Mouse (Mus musculus) thymus, adult 2 months (tissue): ENCODE data around the gene Wnk4.

Experiments used
- CTCF ChIP-seq: fragments of 200-500 bp; IDR thresholded peaks from 2 replicates; pipeline ENCODE4 v1.5.1; 2012; ENCODE audit warnings: mild to moderate bottlenecking, control low read depth, low read length, moderate library complexity, borderline replicate concordance; ENCODE audit not compliant: control insufficient read depth, poor library complexity, insufficient read depth; ENCODE audit errors: extremely low read depth
- POLR2A ChIP-seq: fragments of 200-500 bp; IDR thresholded peaks from 2 replicates; pipeline ENCODE4 v1.6.1; 2012; ENCODE audit warnings: mild to moderate bottlenecking, low read length, control low read depth, moderate library complexity; ENCODE audit not compliant: control insufficient read depth, poor library complexity, insufficient read depth; ENCODE audit errors: extremely low read depth

DNA sequence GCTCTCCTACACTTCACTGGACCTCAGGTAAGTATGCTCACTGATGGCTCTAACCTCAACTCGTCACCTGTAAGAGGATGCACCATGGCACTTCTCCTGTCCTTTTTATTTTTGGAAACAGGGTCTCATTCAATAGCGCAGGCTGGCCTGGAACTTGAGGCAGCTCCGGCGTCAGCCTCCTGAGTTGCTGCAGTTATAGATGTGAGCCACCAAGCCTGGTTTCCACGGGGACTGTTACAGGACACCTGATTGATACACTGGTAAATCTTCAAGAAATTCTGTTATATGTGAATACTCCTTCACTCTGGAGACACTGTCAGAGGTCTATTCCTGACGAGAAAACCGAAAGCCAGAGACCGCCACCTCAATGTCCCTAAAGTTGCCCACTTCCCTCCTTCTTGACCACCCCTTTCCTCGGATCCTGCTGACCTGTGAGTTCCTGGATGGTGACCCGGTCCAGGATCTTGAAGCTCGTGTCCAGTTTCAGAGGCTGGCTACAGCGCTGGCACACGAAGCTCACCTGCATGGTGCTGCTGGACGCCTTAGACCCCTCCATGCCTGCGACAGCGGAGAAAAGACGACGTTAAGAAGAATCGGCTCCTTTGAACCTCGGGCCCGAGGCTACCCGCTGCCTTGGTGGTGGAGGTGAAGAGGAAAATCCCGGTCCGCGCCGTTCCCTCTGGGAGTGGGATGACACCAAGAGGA lies 41.1 kb downstream of the Wnk4 start:
- TF ChIP-seq POLR2A = no peak
- no peak for TF ChIP-seq CTCF
